Mouse (Mus musculus) G1E (cell line): ENCODE results near the gene Rheb. TPM values are rescaled to one million over a fixed set of nuclear protein-coding genes. Genes with fewer than 3 reads are reported as not detected.
"Not testable (repeated sequence)": the region's sequence is repeated elsewhere in the genome, so short reads cannot be mapped to it uniquely, and the experiment has no call there.

Experiments used
- ATAC-seq: 2 replicates; pipeline ENCODE4 v1.8.0; 2016; ENCODE audit warnings: mild to moderate bottlenecking; ENCODE audit not compliant: insufficient number of reproducible peaks, poor library complexity, low FRiP score, severe bottlenecking; ENCODE audit errors: extremely low read depth
- DNase-seq: peaks from one replicate; pipeline ENCODE4 v3.0.0; 2012; ENCODE audit warnings: low spot score
- H3K27me3 ChIP-seq: 2 replicates; pipeline ENCODE4 v1.6.1; 2012; ENCODE audit warnings: mild to moderate bottlenecking, low read length, inconsistent platforms; ENCODE audit not compliant: insufficient read depth
- H3K36me3 ChIP-seq: replicated peaks from 2 replicates; pipeline ENCODE3; 2012; ENCODE audit warnings: mild to moderate bottlenecking, inconsistent platforms
- H3K4me1 ChIP-seq: 2 replicates; pipeline ENCODE4 v1.6.1; 2012; ENCODE audit warnings: low read depth, low read length, inconsistent platforms, mixed read lengths; ENCODE audit not compliant: insufficient read depth
- H3K4me3 ChIP-seq: 2 replicates; pipeline ENCODE4 v1.5.1; 2012; ENCODE audit warnings: low read depth, mild to moderate bottlenecking, inconsistent platforms, low read length, moderate library complexity, mixed read lengths
- H3K9me3 ChIP-seq: replicated peaks from 2 replicates; pipeline ENCODE4 v1.6.1; 2012; ENCODE audit warnings: inconsistent platforms
- CTCF ChIP-seq: IDR thresholded peaks from 2 replicates; pipeline ENCODE4 v1.5.1; 2012; ENCODE audit warnings: low read depth, low read length, inconsistent platforms, mixed read lengths
- GATA1 ChIP-seq: IDR thresholded peaks from 2 replicates; pipeline ENCODE4 v1.6.1; 2012; ENCODE audit warnings: borderline replicate concordance, low read length, inconsistent platforms, mixed read lengths
- GATA2 ChIP-seq: IDR thresholded peaks from 2 replicates; pipeline ENCODE4 v1.6.1; 2012; ENCODE audit warnings: low read depth, low read length, inconsistent platforms, borderline replicate concordance
- POLR2AphosphoS5 ChIP-seq: IDR thresholded peaks from 2 replicates; pipeline ENCODE4 v1.6.1; 2012; ENCODE audit warnings: low read depth, low read length, inconsistent platforms; ENCODE audit not compliant: insufficient replicate concordance
- TAL1 ChIP-seq: conservative IDR thresholded peaks from 2 replicates; pipeline ENCODE4 v1.6.1; 2012; ENCODE audit warnings: low read depth, low read length, inconsistent platforms, mixed read lengths
- polyA plus RNA-seq: library from polyadenylated mRNA; stranded (reverse); fragments of >175 nt; gene quantifications from 2 replicates; pipeline ENCODE4 v1.2.3, GENCODE M21; 2012
- total RNA-seq, 2 experiments: library from RNA; stranded (forward) in 1 of 2; stranded (reverse) in 1 of 2; fragments of 200-1000 nt in 1 of 2; fragments of >200 nt in 1 of 2; fragmentation: Nextera tagmentation in 1 of 2; gene quantifications; 2 replicates each; pipeline ENCODE4 v1.2.3; 2014 to 2017

Gene Rheb
- total and polyA plus RNA-seq, 3 experiments, result 22.1 to 65.1 (median 55.3) TPM

GRCm38 (mm10) chr5:24781048-24781447 is 61.4 kb downstream of the Rheb start:
- no peak overlapping the region for H3K4me3 ChIP-seq
- ATAC-seq, result no peak
- 0 out of 2 replicates have a peak, but pooled peaks cover 4% of the 10 kb centered on the region for H3K9me3 ChIP-seq
- no peaks in the 10 kb centered on the region for H3K36me3 ChIP-seq
- peaks cover 20% of the 10 kb centered on the region for H3K27me3 ChIP-seq
- H3K4me1 ChIP-seq, result peaks cover 19% of the 10 kb centered on the region
- DNase-seq, result no peak
- TF ChIP-seq GATA2 (no peak), GATA1 (no peak), POLR2AphosphoS5 (no peak), CTCF (no peak), TAL1 (no peak)

- TF ChIP-seq GATA2, result no peak
- no peak for TF ChIP-seq TAL1
- peak; percentile 59 for TF ChIP-seq CTCF
- TF ChIP-seq POLR2AphosphoS5, result no peak
- DNase-seq (no peak), ATAC-seq (no peak)
- Histone ChIP-seq H3K36me3 (no peaks in the 10 kb centered on the region), H3K27me3 (peaks cover 20% of the 10 kb centered on the region), H3K4me3 (no peak overlapping the region), H3K4me1 (peaks cover 19% of the 10 kb centered on the region), H3K9me3 (0 out of 2 replicates have a peak, but pooled peaks cover 4% of the 10 kb centered on the region)
Observed at GRCm38 (mm10) chr5:24779881-24780512, 62.4 kb downstream of the Rheb start.

DNA sequence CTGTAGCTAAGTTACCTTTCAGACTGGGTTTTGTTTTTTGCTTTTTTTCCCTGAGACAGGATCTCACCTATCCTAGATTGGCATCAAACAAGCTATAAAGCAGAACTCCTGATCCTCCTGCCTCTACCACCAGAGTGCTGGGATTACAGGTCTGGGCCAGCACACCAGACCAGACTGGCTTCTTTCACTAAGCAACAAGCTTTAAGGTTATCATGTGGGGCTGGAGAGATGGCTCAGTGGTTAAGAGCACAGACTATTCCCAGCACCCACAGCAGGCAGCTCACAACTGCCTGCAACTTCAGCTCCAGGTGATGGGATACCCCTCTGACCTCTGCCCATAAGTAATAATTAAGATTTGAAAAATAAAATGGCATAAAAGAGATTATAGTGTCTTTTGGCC is 63.1 kb downstream of the Rheb start:
- ATAC-seq, result no peak
- TF ChIP-seq GATA2 (no peak), POLR2AphosphoS5 (no peak), GATA1 (no peak), CTCF (no peak), TAL1 (no peak)

DNA sequence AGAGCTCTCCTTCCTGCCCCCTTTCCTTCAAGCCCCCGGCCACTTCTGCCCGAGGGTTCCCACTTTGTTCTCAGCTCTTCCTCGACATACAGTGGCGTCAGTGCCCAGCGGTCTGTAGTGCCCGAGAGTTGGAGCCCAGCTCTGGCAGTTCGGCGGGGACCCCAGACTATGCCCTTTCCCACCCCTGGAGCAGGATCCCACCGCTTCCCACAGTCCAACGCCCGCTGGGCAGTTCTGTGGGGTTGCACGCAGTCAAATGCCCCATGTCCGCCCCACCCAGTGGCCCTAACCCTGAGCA is 63.6 kb downstream of the Rheb start:
- ATAC-seq (no peak), DNase-seq (no peak)
- no peaks in the 10 kb centered on the region for H3K9me3 ChIP-seq
- no peaks in the 10 kb centered on the region for H3K36me3 ChIP-seq
- peaks cover 18% of the 10 kb centered on the region for H3K27me3 ChIP-seq
- H3K4me1 ChIP-seq, result peaks cover 19% of the 10 kb centered on the region
- no peak for TF ChIP-seq CTCF
- TF ChIP-seq GATA1, result no peak
- H3K4me3 ChIP-seq, result no peak overlapping the region

More for the DNA sequence above, 63.1 kb downstream of the Rheb start:
- Histone ChIP-seq H3K27me3 (peaks cover 20% of the 10 kb centered on the region), H3K4me1 (peaks cover 19% of the 10 kb centered on the region), H3K36me3 (no peaks in the 10 kb centered on the region), H3K9me3 (no peaks in the 10 kb centered on the region), H3K4me3 (no peak overlapping the region)
- no peak for DNase-seq

DNA sequence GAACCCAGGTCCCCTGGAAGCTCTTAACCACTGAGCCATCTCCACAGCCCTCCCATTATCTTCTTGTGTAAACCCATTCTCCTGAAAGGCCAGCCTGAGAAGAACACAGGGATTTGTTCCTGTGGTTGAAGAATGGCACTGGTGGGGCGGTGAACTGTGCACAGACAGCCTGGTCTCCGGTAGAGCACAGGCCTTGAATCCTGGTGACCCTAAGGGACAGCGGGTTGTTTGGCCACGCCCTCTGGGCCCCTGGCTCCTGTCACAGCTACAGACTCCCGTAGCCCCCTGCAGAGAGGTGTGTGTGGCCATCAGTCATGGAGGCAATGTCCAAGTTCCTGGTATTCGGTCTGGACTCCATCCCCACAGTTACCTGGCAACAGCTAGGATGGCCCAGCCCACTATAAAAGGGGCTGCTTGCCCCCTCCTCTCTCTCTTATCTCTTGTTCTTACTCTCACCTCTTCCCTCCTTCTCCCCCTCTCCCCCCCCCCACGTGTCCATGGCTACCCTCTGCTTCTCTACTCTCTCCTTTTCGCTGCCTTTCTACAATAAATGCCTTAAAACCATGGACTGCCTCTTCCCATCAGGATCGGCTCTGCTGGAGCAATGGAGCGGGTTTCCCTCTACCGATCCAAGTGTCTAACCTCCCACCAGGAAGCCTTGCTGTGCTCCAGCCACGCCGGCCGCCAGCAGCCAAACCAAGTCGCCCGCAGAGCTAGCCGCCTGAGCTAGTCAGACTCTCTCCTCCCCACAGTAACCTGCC is 64.2 kb downstream of the Rheb start:
- H3K27me3 ChIP-seq, result peaks cover 14% of the 10 kb centered on the region
- peaks cover 19% of the 10 kb centered on the region for H3K4me1 ChIP-seq
- no peaks in the 10 kb centered on the region for H3K36me3 ChIP-seq
- H3K9me3 ChIP-seq, result no peaks in the 10 kb centered on the region
- ATAC-seq (no peak), DNase-seq (no peak)
- TF ChIP-seq GATA1 (no peak), POLR2AphosphoS5 (no peak), TAL1 (no peak), CTCF (no peak), GATA2 (no peak)
- no peak overlapping the region for H3K4me3 ChIP-seq

GRCm38 (mm10) chr5:24776681-24777080 is 65.7 kb downstream of the Rheb start:
- H3K36me3 ChIP-seq, result no peaks in the 10 kb centered on the region
- H3K9me3 ChIP-seq, result no peaks in the 10 kb centered on the region
- TF ChIP-seq TAL1 (no peak), CTCF (no peak), GATA2 (no peak)
- H3K27me3 ChIP-seq, result peaks cover 13% of the 10 kb centered on the region
- ATAC-seq, result peak; percentile 40
- peaks cover 19% of the 10 kb centered on the region for H3K4me1 ChIP-seq
- H3K4me3 ChIP-seq, result no peak overlapping the region; the same call in 1 of the 2 replicates
- peak; percentile 43 for DNase-seq

- not testable (repeated sequence) for H3K9me3 ChIP-seq, H3K27me3 ChIP-seq, ATAC-seq, H3K36me3 ChIP-seq, H3K4me3 ChIP-seq, DNase-seq
- H3K4me1 ChIP-seq, result peaks cover 16% of the 10 kb centered on the region
Observed at GRCm38 (mm10) chr5:24774549-24774948, 67.9 kb downstream of the Rheb start.
